Mouse (Mus musculus): ENCODE measurements around the gene Slc25a54. TPM values are rescaled to one million over a fixed set of nuclear protein-coding genes. Genes with fewer than 3 reads are reported as not detected.

The Slc25a54 gene
- polyA plus RNA-seq (2015; fragmentation: Nextera tagmentation; extraction: Ambion mirVana): not detected in 2 replicates

GRCm38 (mm10) chr3:109080169-109080568 lies at the start of gene Slc25a54:
TSS of gene Slc25a54 (plus strand) at chr3:109080469.
- H3K36me3 ChIP-seq (replicated peaks; ENCODE audit: insufficient read depth, low read length): no peaks in the 10 kb centered on the region
- H3K4me3 ChIP-seq (ENCODE audit: low read depth, low read length): no peak within 1 kb of the TSS
- no peaks in the 10 kb centered on the region for H3K27me3 ChIP-seq (ENCODE audit: insufficient read depth, low read length)
- TF ChIP-seq EP300 (IDR thresholded peaks at IDR 0.05; ENCODE audit: low read depth): no peak
- TF ChIP-seq CTCF (IDR thresholded peaks at IDR 0.05; ENCODE audit: low read depth): no peak
- DNase-seq (no peak), ATAC-seq (no peak)
- H3K9ac ChIP-seq (replicated peaks): no peak within 1 kb of the TSS
- no peak within 1 kb of the TSS for H3K27ac ChIP-seq (ENCODE audit: low read depth)
- H3K4me1 ChIP-seq (ENCODE audit: insufficient read depth): no peaks in the 10 kb centered on the region
- WGBS (ENCODE audit: insufficient replicate concordance): 84% methylated on average over 17 of the region's 17 CpGs
- H3K9me3 ChIP-seq (ENCODE audit: low read length): no peaks in the 10 kb centered on the region
- H3K4me2 ChIP-seq (ENCODE audit: low read depth, low read length): no peak within 1 kb of the TSS

- ATAC-seq: no peak
- Histone ChIP-seq H3K9ac (replicated peaks) (no peak overlapping the region), H3K4me2 (ENCODE audit: low read depth, low read length) (no peak overlapping the region), H3K27me3 (ENCODE audit: insufficient read depth, low read length) (no peaks in the 10 kb centered on the region), H3K27ac (ENCODE audit: low read depth) (no peak overlapping the region), H3K4me1 (ENCODE audit: insufficient read depth) (peaks cover 12% of the 10 kb centered on the region), H3K4me3 (ENCODE audit: low read depth, low read length) (no peak overlapping the region), H3K9me3 (ENCODE audit: low read length) (0 out of 2 replicates have a peak, but pooled peaks cover 4% of the 10 kb centered on the region), H3K36me3 (replicated peaks; ENCODE audit: insufficient read depth, low read length) (no peaks in the 10 kb centered on the region)
- 54% methylated on average over 6 of the region's 6 CpGs for WGBS (ENCODE audit: insufficient replicate concordance)
- TF ChIP-seq CTCF (IDR thresholded peaks at IDR 0.05; ENCODE audit: low read depth) (no peak), EP300 (IDR thresholded peaks at IDR 0.05; ENCODE audit: low read depth) (no peak)
- no peak for DNase-seq
Measured at GRCm38 (mm10) chr3:109030817-109031216, 49.5 kb upstream of the Slc25a54 start.

DNA sequence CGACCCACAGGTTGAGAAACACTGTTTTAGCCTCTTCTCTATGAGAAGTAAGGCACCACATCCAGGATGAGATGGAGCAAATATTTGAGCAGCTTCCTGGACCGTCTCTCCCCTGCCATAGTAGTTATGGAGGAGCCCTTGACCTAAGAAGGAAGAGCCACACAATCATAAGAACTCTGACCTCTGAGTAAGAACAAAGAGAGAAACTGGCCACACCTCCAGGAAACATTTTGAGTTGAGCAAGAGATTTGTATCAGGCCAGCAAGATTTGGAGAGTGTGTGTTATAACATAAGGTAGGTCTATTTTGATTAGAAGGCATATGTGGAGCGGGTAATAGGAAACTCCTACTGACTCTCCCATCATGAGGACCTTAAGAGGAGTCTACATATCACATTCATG lies 48.6 kb upstream of the Slc25a54 start:
- 58% methylated on average over 3 of the region's 3 CpGs for WGBS (ENCODE audit: insufficient replicate concordance)
- DNase-seq (no peak), ATAC-seq (no peak)
- H3K36me3 ChIP-seq (replicated peaks; ENCODE audit: insufficient read depth, low read length): no peaks in the 10 kb centered on the region
- no peak overlapping the region for H3K4me3 ChIP-seq (ENCODE audit: low read depth, low read length)
- H3K27me3 ChIP-seq (ENCODE audit: insufficient read depth, low read length): no peaks in the 10 kb centered on the region
- peaks cover 8% of the 10 kb centered on the region; the same call in 1 of the 2 replicates for H3K4me1 ChIP-seq (ENCODE audit: insufficient read depth)
- TF ChIP-seq CTCF (IDR thresholded peaks at IDR 0.05; ENCODE audit: low read depth) (no peak), EP300 (IDR thresholded peaks at IDR 0.05; ENCODE audit: low read depth) (no peak)
- no peak overlapping the region for H3K27ac ChIP-seq (ENCODE audit: low read depth)
- 0 out of 2 replicates have a peak, but pooled peaks cover 4% of the 10 kb centered on the region for H3K9me3 ChIP-seq (ENCODE audit: low read length)
- no peak overlapping the region for H3K4me2 ChIP-seq (ENCODE audit: low read depth, low read length)
- H3K9ac ChIP-seq (replicated peaks): no peak overlapping the region

DNA sequence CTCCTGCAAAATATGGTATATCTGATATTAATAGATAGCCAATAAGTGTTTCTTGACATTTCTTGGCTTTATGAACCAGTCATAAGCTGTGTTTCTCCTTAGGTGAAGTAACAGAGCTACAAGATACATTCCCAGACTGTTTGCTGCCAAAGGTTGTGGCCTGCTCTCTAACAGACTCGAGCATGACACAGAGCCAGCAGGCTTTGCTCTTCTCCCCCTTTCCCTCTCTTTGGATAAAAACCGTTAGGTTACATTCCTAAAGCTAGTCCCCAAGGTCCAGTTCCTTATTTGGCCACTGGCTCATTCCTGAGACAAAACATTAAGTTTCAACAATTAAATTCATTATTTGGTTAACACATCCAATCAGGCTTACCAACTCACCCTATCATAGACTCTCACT lies 48.0 kb upstream of the Slc25a54 start:
- Histone ChIP-seq H3K4me3 (ENCODE audit: low read depth, low read length) (no peak overlapping the region), H3K4me1 (ENCODE audit: insufficient read depth) (0 out of 2 replicates have a peak, but pooled peaks cover 4% of the 10 kb centered on the region), H3K36me3 (replicated peaks; ENCODE audit: insufficient read depth, low read length) (no peaks in the 10 kb centered on the region), H3K9ac (replicated peaks) (no peak overlapping the region), H3K27ac (ENCODE audit: low read depth) (no peak overlapping the region), H3K27me3 (ENCODE audit: insufficient read depth, low read length) (no peaks in the 10 kb centered on the region), H3K9me3 (ENCODE audit: low read length) (0 out of 2 replicates have a peak, but pooled peaks cover 4% of the 10 kb centered on the region), H3K4me2 (ENCODE audit: low read depth, low read length) (no peak overlapping the region)
- no peak for ATAC-seq
- DNase-seq: no peak
- 51% methylated on average over 2 of the region's 2 CpGs for WGBS (ENCODE audit: insufficient replicate concordance)
- TF ChIP-seq EP300 (IDR thresholded peaks at IDR 0.05; ENCODE audit: low read depth): no peak
- TF ChIP-seq CTCF (IDR thresholded peaks at IDR 0.05; ENCODE audit: low read depth): no peak

GRCm38 (mm10) chr3:109034411-109034810 lies 45.9 kb upstream of the Slc25a54 start:
- ATAC-seq (no peak), DNase-seq (no peak)
- TF ChIP-seq EP300 (IDR thresholded peaks at IDR 0.05; ENCODE audit: low read depth) (no peak), CTCF (IDR thresholded peaks at IDR 0.05; ENCODE audit: low read depth) (no peak)
- Histone ChIP-seq H3K27ac (ENCODE audit: low read depth) (no peak overlapping the region), H3K9ac (replicated peaks) (no peak overlapping the region), H3K4me3 (ENCODE audit: low read depth, low read length) (no peak overlapping the region), H3K9me3 (ENCODE audit: low read length) (0 out of 2 replicates have a peak, but pooled peaks cover 4% of the 10 kb centered on the region), H3K4me2 (ENCODE audit: low read depth, low read length) (no peak overlapping the region), H3K27me3 (ENCODE audit: insufficient read depth, low read length) (no peaks in the 10 kb centered on the region), H3K4me1 (ENCODE audit: insufficient read depth) (no peaks in the 10 kb centered on the region), H3K36me3 (replicated peaks; ENCODE audit: insufficient read depth, low read length) (no peaks in the 10 kb centered on the region)
- WGBS (ENCODE audit: insufficient replicate concordance): 77% methylated on average over 1 of the region's 1 CpGs

DNA sequence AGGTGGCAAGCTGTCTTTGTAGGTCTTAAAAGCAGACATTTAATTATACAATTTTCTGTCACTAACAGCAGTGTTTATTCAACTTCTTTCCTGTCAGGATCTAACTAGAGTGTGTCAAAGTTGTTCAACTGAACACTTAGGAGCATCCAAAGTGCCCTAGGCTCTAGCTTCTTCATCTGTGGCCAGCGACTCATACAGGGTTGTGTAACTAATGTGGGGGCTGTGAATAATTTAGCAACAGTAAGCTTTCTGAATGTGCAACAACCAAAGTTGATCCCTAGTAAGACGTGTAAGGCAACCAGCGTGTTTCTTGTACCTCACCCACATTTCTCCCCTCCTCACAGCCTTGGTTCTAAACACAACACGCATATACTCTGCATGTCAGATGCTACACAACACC lies 39.4 kb upstream of the Slc25a54 start:
- Histone ChIP-seq H3K27me3 (ENCODE audit: insufficient read depth, low read length) (no peaks in the 10 kb centered on the region), H3K27ac (ENCODE audit: low read depth) (no peak overlapping the region), H3K9me3 (ENCODE audit: low read length) (no peaks in the 10 kb centered on the region), H3K4me3 (ENCODE audit: low read depth, low read length) (no peak overlapping the region), H3K36me3 (replicated peaks; ENCODE audit: insufficient read depth, low read length) (no peaks in the 10 kb centered on the region), H3K9ac (replicated peaks) (no peak overlapping the region), H3K4me1 (ENCODE audit: insufficient read depth) (no peaks in the 10 kb centered on the region), H3K4me2 (ENCODE audit: low read depth, low read length) (no peak overlapping the region)
- 74% methylated on average over 4 of the region's 4 CpGs for WGBS (ENCODE audit: insufficient replicate concordance)
- ATAC-seq (no peak), DNase-seq (no peak)
- TF ChIP-seq CTCF (IDR thresholded peaks at IDR 0.05; ENCODE audit: low read depth) (no peak), EP300 (IDR thresholded peaks at IDR 0.05; ENCODE audit: low read depth) (no peak)

- WGBS (ENCODE audit: insufficient replicate concordance): 59% methylated on average over 7 of the region's 7 CpGs
- H3K27ac ChIP-seq (ENCODE audit: low read depth): no peak overlapping the region
- H3K36me3 ChIP-seq (replicated peaks; ENCODE audit: insufficient read depth, low read length): no peaks in the 10 kb centered on the region
- DNase-seq: no peak
- H3K4me3 ChIP-seq (ENCODE audit: low read depth, low read length): no peak overlapping the region
- no peaks in the 10 kb centered on the region for H3K4me1 ChIP-seq (ENCODE audit: insufficient read depth)
- H3K27me3 ChIP-seq (ENCODE audit: insufficient read depth, low read length): no peaks in the 10 kb centered on the region
- ATAC-seq: no peak
- H3K4me2 ChIP-seq (ENCODE audit: low read depth, low read length): no peak overlapping the region
- H3K9ac ChIP-seq (replicated peaks): no peak overlapping the region
- TF ChIP-seq EP300 (IDR thresholded peaks at IDR 0.05; ENCODE audit: low read depth): no peak
- TF ChIP-seq CTCF (IDR thresholded peaks at IDR 0.05; ENCODE audit: low read depth): no peak
- H3K9me3 ChIP-seq (ENCODE audit: low read length): no peaks in the 10 kb centered on the region
Measured at GRCm38 (mm10) chr3:109043395-109043794, 36.9 kb upstream of the Slc25a54 start.
